ENCODE assay signal across 10 mouse cellular contexts in the genomic region with DNA sequence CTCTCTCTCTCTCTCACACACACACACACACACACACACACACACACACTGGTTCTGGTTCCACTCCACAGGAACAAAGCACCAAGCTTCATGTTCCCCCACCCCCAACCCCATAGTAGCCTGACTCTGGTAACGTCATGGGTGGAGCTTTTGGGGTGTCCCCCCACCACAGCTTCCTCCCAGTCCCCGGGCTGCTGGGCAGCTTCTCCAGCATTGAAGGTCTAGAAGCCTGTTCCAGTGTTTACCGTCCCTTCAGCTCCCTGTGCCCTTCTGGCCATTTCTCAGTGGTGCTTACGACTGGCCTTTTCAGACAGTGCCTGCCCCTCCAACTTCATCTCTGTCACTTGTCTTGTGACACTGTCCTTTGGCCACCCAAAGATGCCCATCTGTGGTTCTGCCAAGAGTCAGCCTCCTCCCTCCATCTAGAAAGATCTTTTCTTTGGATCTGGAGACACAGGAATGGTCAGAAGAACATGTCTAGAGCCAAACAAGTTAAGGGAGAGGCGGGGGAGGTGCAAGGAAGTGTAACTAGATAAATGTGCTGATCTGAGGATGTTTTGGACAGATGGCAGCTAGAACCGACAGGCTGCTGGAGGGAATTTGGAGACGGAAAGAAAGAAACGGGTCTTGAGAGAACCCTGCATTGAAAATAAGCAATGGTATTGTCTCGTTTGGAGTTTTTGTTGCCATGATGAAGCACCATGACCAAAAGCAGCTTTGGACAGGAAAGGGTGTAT. TPM values are rescaled to one million over a fixed set of nuclear protein-coding genes. Genes with fewer than 3 reads are reported as not detected.
DNase-seq lines count a peak whose midpoint lies in the region; ATAC-seq lines count a peak whose summit lies in the region.
"Had no signal": no experiment of that assay in that cellular context is flagged by ENCODE, and none has a peak within 500 bp of the region (broad histone marks: within the 10 kb centered on the region; RNA-seq: fewer than 3 reads in every experiment).

No protein-coding gene starts in this region.

- H3K4me3 ChIP-seq in forebrain, embryonic 13.5 days = no peak overlapping the region
- H3K4me3 ChIP-seq in forebrain, embryonic 11.5 days (ENCODE audit: low read depth, low read length) = no peak overlapping the region
- no peak overlapping the region for H3K4me3 ChIP-seq in heart, embryonic 10.5 days

- peaks cover 79% of the 10 kb centered on the region for H3K4me1 ChIP-seq in forebrain, embryonic 13.5 days
- H3K4me1 ChIP-seq in forebrain, embryonic 11.5 days (replicated peaks; ENCODE audit: control insufficient read depth, insufficient read depth, low read length) = peaks cover 8% of the 10 kb centered on the region; the same call in 1 of the 2 replicates
- peaks cover 14% of the 10 kb centered on the region for H3K4me1 ChIP-seq in heart, embryonic 10.5 days

- 77% methylated on average over 9 of the region's 9 CpGs for WGBS in forebrain, embryonic 13.5 days
- 81% methylated on average over 9 of the region's 9 CpGs for WGBS in forebrain, embryonic 11.5 days
- WGBS in heart, embryonic 10.5 days = 54% methylated on average over 9 of the region's 9 CpGs

- DNase-seq in forebrain, embryonic 11.5 days (ENCODE audit: low spot score) = no peak
- DNase-seq in right cerebral cortex, postnatal 10 days (ENCODE audit: low spot score in 2 of 2) = peak; percentile 62 to 77
- no peak for DNase-seq in right cerebral cortex, postnatal 14 days
- DNase-seq in thymus, postnatal 36 days = peak; percentile 49 to 67
- no peak for DNase-seq in ovary, adult 18-20 months (ENCODE audit: low spot score)
- no peak for DNase-seq in heart, embryonic 10.5 days (ENCODE audit: low spot score)
- DNase-seq: heart, postnatal 10 days had no signal

- ATAC-seq in forebrain, embryonic 13.5 days = no peak
- no peak for ATAC-seq in forebrain, embryonic 11.5 days (replicated peaks; ENCODE audit: low FRiP score)
- peak; percentile 48; the same call in 1 of the 2 replicates for ATAC-seq in megakaryocyte progenitor cell, adult 5-6 weeks (replicated peaks; ENCODE audit: poor library complexity)

- H3K27me3 ChIP-seq in forebrain, embryonic 13.5 days = no peaks in the 10 kb centered on the region
- H3K27me3 ChIP-seq in forebrain, embryonic 11.5 days (ENCODE audit: control insufficient read depth, insufficient read depth, low read length) = no peaks in the 10 kb centered on the region
- no peaks in the 10 kb centered on the region for H3K27me3 ChIP-seq in heart, embryonic 10.5 days (ENCODE audit: insufficient read depth, poor library complexity, severe bottlenecking)

- H3K9ac ChIP-seq in forebrain, embryonic 13.5 days = peak overlapping the region; percentile 4; the same call in 1 of the 2 replicates
- no peak overlapping the region for H3K9ac ChIP-seq in forebrain, embryonic 11.5 days (ENCODE audit: low read length)

- H3K36me3 ChIP-seq in forebrain, embryonic 13.5 days (ENCODE audit: poor library complexity, severe bottlenecking) = peaks cover 40% of the 10 kb centered on the region
- no peaks in the 10 kb centered on the region for H3K36me3 ChIP-seq in forebrain, embryonic 11.5 days (ENCODE audit: control insufficient read depth, insufficient read depth, low read length)
- no peaks in the 10 kb centered on the region for H3K36me3 ChIP-seq in heart, embryonic 10.5 days

- H3K27ac ChIP-seq in forebrain, embryonic 13.5 days = peak overlapping the region; percentile 42
- H3K27ac ChIP-seq in forebrain, embryonic 11.5 days (ENCODE audit: low read depth, low read length) = no peak overlapping the region
- no peak overlapping the region for H3K27ac ChIP-seq in heart, embryonic 10.5 days
- H3K27ac ChIP-seq: macrophage had no signal

- peaks cover 5% of the 10 kb centered on the region for H3K9me3 ChIP-seq in forebrain, embryonic 13.5 days (replicated peaks)
- H3K9me3 ChIP-seq in forebrain, embryonic 11.5 days (ENCODE audit: control insufficient read depth, low read length) = peaks cover 4% of the 10 kb centered on the region; the same call in 1 of the 2 replicates
- H3K9me3 ChIP-seq in heart, embryonic 10.5 days = 0 out of 2 replicates have a peak, but pooled peaks cover 2% of the 10 kb centered on the region

- no peak overlapping the region; the same call in 1 of the 2 replicates for H3K4me2 ChIP-seq in forebrain, embryonic 13.5 days
- H3K4me2 ChIP-seq in forebrain, embryonic 11.5 days (ENCODE audit: low read depth, low read length, severe bottlenecking) = no peak overlapping the region

RNA-seq across cellular contexts. Expression of a gene that starts 11.8 kb away (rescaled TPM):
- polyA plus RNA-seq in forebrain, embryonic 13.5 days (2015; fragmentation: Nextera tagmentation; extraction: Ambion mirVana) = 358 and 394 TPM in 2 replicates
- 24.9 and 27.1 TPM in 2 replicates for polyA plus RNA-seq in forebrain, embryonic 11.5 days (2014; fragmentation: Nextera tagmentation; extraction: Ambion mirVana)
- total RNA-seq in megakaryocyte progenitor cell, adult 5-6 weeks (2015) = 0.10 TPM in 1 of 2 replicates, not detected in the other
- total RNA-seq in megakaryocyte progenitor cell, adult 5-6 weeks (2017) = 0.08 and 0.27 TPM in 2 replicates
- polyA plus RNA-seq in heart, embryonic 10.5 days (2016; fragmentation: Nextera tagmentation; extraction: Ambion mirVana) = 0.84 and 2.7 TPM in 2 replicates
- polyA plus RNA-seq: macrophage had no signal

RNA-seq across cellular contexts. Expression of a gene that starts 46.6 kb away (rescaled TPM):
- polyA plus RNA-seq in forebrain, embryonic 13.5 days (2015; fragmentation: Nextera tagmentation; extraction: Ambion mirVana) = 0.10 and 0.25 TPM in 2 replicates
- polyA plus RNA-seq in forebrain, embryonic 11.5 days (2014; fragmentation: Nextera tagmentation; extraction: Ambion mirVana) = 0.09 and 0.17 TPM in 2 replicates
- not detected in 2 replicates for total RNA-seq in megakaryocyte progenitor cell, adult 5-6 weeks (2015)
- not detected in 2 replicates for total RNA-seq in megakaryocyte progenitor cell, adult 5-6 weeks (2017)
- polyA plus RNA-seq in heart, embryonic 10.5 days (2016; fragmentation: Nextera tagmentation; extraction: Ambion mirVana) = 0.30 and 0.35 TPM in 2 replicates
- total RNA-seq: heart, postnatal 10 days had no signal
- polyA plus RNA-seq: macrophage had no signal

Comparison
In these comparisons a context has a peak if more than half of its experiments do, and no peak if none do; other contexts are left out.
1. DNase-seq: peak in right cerebral cortex, postnatal 10 days (2 of 2) and thymus, postnatal 36 days (2 of 2); none in forebrain, embryonic 11.5 days (single experiment), right cerebral cortex, postnatal 14 days (single experiment), ovary, adult 18-20 months (single experiment) and heart, embryonic 10.5 days (single experiment).
2. RNA of a gene that starts 11.8 kb away (polyA plus RNA-seq): 358 to 394 TPM in forebrain, embryonic 13.5 days; 24.9 to 27.1 TPM in forebrain, embryonic 11.5 days and 0.84 to 2.7 TPM in heart, embryonic 10.5 days; every median in the first group is over 10 times any median in the second.